Mouse (Mus musculus) liver, postnatal 0 days (tissue): ENCODE measurements around the gene Lin54.

Source experiments
- CTCF ChIP-seq: sonication (generic); IDR thresholded peaks from 2 replicates; pipeline ENCODE4 v1.5.1; 2016; ENCODE audit warnings: antibody characterized with exemption, low read depth
- EP300 ChIP-seq: IDR thresholded peaks from 2 replicates; pipeline ENCODE4 v1.6.1; 2016; ENCODE audit warnings: antibody characterized with exemption, low read depth, mild to moderate bottlenecking

DNA sequence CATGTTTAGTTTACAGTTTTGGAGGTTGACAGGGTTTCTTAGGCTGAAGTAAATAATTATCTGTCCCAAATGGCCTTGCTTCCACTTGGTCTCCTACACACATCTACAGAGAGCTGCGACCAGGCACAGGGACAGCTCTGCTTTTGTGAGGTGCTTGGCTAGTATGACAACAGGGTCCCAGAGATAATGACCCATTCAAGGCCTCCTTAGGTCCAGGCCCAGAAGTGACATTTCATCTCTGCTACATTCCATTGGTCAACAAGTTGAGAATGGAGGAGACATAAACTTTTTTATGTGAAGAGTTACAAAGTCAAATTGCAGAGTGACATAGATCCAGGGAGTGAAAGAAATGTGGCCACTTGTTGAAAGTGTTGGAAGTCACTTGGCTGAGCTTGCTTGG, 22.9 kb upstream of the Lin54 start:
- TF ChIP-seq CTCF (no peak), EP300 (no peak)
